Mouse (Mus musculus): ENCODE data around the gene Pkp2.

Pkp2 gene

DNA sequence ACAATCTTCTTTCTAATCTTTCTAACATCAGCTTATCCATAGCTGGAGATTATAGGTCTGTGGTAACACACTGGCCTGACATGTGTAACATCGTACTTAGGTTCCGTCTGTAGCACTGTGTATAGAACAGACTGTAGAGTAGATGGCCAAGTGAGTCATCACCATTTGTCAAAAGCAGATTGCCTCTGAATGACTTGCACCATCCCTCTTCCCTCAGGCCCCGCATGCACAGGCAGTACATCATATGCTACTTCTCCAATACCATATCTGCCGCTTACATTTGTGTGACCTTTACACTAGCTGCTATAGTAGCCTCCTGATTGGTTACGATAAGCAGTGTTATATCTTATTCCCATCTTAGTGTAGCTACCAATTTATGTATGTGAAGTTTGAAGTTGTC, 47.8 kb downstream of the Pkp2 start:
- DNase-seq (ENCODE audit: low spot score) = no peak

DNA sequence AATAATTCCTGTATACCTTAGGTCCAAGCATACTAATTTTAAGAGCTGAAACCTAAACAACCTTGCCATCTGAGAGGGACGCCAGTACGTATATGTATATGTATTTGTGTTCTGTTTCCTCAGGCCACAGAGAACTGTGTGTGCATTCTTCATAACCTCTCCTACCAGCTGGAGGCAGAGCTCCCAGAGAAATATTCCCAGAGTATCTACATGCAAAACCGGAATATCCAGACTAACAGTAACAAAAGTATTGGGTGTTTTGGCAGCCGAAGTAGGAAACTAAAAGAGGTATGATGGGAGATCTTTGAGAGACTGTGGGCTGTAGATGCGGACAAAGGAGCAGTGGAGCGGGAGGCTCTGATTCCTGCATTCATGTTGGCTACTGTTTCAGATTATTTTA, 48.4 kb downstream of the Pkp2 start:
- no peak for DNase-seq (ENCODE audit: low spot score)

DNA sequence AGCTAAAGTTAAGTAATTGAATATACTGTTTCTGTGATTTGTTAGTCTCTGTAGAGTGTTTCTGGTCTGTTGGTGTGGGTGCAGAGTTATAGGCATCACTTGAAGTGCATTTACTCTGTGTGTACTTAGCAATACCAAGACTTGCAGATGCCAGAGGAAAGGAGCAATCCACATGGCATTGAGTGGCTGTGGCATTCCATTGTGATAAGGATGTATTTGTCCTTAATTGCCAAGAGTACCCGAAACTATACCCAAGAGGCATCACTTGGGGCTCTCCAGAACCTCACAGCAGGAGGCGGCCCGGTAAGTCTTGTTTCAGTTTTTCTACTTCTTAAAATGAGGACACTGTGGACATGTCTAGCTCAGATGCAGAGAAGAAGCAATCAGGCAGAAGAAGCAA, 49.3 kb downstream of the Pkp2 start:
- no peak for DNase-seq (ENCODE audit: low spot score)

DNA sequence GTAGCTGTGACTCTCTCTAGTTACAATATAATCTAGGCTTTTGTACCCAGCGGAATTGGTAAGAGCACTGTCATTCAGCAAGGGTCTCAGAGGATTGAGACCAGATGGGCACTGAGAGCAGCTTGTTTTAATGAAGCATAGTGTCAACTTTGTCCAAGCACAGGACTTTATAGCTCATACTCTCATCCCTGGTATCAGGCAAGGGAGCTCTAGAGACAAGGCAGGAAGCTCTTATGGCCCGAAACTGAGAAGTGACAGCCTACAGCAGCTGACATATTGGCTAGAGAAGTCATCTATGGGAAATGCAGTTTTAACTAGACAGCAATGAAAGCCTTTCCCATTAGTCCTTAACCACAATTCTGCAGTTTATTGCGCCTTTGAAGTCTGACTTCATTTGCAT, 59.9 kb downstream of the Pkp2 start:
- no peak for DNase-seq (ENCODE audit: low spot score)

DNA sequence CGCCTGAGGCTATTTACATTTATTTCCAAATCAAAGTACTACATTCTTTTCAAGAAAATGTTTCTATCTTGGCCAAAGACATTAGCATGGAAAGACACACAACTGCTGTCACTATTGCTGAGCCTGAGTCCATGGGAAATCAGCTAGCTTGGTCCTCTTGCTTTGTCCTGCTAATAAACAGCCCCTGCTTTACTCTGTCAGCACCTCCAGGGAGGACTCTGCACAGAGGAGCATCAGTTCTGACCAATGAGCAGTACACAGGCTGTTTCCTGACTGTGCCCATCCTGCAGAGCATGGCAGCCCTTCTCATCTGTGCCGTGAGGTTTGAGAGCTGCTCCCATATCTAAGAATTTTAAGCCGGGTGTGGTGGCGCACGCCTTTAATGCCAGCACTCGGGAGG, 60.6 kb downstream of the Pkp2 start:
- DNase-seq (ENCODE audit: low spot score) = no peak

DNA sequence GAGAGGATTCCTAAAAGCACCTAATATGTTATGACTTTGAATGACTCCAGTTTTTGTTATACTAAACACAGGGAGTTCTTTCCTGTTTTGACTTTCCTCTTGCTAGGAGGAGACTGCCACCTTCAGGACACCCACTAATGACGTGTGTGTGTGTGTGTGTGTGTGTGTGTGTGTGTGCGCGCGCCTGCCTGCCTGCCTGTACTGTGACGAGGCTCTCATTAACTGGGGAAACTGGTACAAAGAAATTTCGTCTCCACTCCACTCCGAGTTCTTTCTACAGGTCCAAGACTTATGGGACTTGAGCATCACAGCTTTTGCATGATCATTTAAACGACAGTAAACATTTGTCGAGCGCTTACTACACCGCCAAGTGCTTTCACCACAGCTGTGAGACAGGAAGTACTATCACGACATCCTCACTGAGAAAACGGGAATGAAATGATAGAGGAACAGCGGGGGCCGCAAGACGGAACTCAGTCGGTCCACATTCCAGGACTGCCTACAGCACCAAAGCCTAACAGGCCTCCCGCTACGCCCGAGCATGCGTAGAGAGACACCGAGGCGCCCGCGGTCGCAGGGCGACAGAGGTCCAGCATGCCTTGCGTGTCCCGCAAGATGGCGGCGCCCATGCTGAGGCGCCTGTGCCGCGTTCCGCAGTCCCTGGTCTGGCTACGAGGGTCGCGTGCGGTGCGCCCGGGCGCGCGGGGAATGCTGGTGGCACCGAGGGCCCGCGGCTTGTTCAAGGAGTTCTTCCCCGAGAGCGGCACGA, 89.4 kb downstream of the Pkp2 start, which contains the start of gene Yars2:
TSS of gene Yars2 (plus strand) at position 597 of the 769 bp plus-strand sequence.
- peak; percentile 91 for DNase-seq (ENCODE audit: low spot score)

DNA sequence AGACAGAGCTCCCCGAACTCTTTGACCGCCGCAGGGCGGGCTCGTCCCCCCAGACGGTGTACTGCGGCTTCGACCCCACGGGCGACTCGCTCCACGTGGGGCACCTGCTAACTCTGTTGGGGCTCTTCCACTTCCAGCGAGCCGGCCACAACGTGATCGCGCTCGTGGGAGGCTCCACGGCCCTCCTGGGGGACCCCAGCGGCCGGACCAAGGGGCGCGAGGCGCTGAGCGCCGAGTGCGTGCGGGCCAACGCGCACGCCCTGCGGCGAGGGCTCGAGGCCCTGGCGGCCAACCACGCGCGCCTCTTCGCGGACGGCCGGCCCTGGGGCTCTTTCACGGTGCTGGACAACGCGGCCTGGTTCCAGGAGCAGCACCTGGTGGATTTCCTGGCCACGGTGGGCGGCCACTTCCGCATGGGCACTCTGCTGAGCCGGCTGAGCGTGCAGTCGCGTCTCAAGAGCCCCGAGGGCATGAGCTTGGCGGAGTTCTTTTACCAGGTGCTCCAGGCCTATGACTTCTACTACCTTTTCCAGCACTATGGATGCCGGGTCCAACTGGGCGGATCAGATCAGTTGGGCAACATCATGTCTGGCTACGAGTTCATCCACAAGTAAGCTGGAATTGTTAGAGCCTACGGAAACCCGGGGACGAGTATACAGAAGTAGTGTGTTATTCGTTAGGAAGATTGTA, 90.2 kb downstream of the Pkp2 start:
- DNase-seq (ENCODE audit: low spot score) = peak; percentile 72

DNA sequence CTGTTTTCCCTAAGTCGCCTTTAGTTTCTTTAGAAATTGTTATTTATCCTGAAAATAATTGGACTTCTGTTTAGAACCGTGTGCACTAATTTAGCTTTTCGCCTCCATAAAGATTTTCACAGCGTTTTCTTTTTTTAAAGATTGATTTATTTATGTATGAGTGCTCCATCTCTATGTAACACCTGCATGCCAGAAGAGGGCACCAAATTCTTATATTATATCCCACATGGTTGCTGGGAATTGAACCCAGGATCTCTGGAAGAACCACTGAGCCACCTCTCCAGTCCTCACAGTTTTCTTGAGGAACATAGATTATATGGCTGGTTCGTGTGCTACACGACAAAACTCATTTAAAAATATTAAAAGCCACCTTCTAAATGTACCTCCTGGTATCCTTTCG, 90.8 kb downstream of the Pkp2 start:
- no peak for DNase-seq (ENCODE audit: low spot score)

DNA sequence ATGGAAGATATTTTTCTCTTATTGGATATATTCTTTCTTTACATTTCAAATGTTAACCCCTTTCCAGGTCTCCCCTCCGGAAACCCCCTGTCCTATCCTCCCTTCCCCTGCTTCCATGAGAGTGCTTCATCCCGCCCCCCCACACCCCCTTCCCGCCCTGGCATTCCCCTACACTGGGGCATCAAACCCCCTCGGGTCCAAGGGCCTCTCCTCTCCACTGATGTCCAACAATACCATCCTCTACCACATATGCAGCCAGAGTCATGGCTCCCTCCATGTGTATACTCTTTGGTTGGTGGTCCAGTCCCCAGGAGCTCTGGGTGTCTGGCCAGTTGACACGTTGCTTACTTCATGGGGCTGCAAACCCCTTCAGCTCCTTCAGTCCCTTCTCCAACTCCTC, 98.2 kb downstream of the Pkp2 start:
- no peak for DNase-seq (ENCODE audit: low spot score)
